Mouse (Mus musculus): ENCODE data around the gene Tanc2. TPM values are rescaled to one million over a fixed set of nuclear protein-coding genes. Genes with fewer than 3 reads are reported as not detected.

Tanc2 gene
- polyA plus RNA-seq, 1 experiment from 2014 or later, result 9.5 TPM

DNA sequence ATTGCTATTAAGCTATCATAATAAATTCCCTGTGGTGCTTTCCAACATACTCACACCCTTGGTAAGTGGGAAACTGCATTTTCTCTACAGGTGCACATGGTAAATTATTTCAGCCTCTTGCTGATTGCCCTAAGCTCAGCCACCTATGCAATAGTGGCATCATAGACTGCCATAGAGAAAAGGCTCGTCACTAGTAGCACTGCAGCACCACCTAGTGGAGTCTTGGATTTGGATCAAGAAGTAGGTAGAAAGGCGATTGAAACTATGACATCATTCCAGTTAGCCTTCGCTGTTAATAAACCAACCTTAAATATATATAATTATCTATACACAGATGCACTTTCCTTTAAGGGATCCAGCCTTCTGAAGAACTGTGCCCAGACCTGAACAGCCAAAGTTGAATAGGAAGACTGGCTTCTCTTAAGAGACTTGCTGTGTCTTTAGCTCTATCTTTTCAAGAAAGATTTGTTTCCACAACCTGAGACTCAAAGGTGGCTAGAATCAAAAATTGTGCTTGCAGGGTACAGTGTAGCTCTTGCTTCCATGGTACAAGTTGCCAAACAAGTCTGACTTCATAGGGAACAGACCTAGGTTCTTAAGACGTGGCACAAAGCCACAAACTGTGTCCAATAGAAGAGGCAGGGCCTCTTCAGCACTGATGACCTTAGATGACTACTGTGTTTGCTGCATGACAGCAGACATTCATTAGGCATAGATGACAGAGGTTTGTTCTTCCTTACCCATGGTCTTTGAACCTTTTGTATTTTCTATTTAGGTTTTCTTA lies 322.0 kb downstream of the Tanc2 start:
- no peaks in the 10 kb centered on the region for H3K27me3 ChIP-seq
- H3K36me3 ChIP-seq, result peaks cover 17% of the 10 kb centered on the region; the same call in 1 of the 2 replicates
- ATAC-seq (ENCODE audit: insufficient number of reproducible peaks, low FRiP score, low TSS enrichment, low read depth), result no peak
- no peak overlapping the region for H3K4me3 ChIP-seq
- no peaks in the 10 kb centered on the region for H3K9me3 ChIP-seq
- H3K9ac ChIP-seq, result no peak overlapping the region
- WGBS, result 28% methylated on average over 4 of the region's 4 CpGs
- H3K4me1 ChIP-seq, result no peaks in the 10 kb centered on the region
- H3K27ac ChIP-seq, result no peak overlapping the region
- no peak overlapping the region for H3K4me2 ChIP-seq

- no peaks in the 10 kb centered on the region for H3K27me3 ChIP-seq
- no peak overlapping the region for H3K4me2 ChIP-seq
- ATAC-seq (ENCODE audit: insufficient number of reproducible peaks, low FRiP score, low TSS enrichment, low read depth), result no peak
- no peak overlapping the region for H3K27ac ChIP-seq
- H3K9ac ChIP-seq, result no peak overlapping the region
- no peak overlapping the region for H3K4me3 ChIP-seq
- H3K36me3 ChIP-seq, result peaks cover 28% of the 10 kb centered on the region; the same call in 1 of the 2 replicates
- WGBS, result 53% methylated on average over 5 of the region's 5 CpGs
- H3K4me1 ChIP-seq, result no peaks in the 10 kb centered on the region
- no peaks in the 10 kb centered on the region for H3K9me3 ChIP-seq
Observed at GRCm38 (mm10) chr11:105913580-105913979, 323.8 kb downstream of the Tanc2 start.

DNA sequence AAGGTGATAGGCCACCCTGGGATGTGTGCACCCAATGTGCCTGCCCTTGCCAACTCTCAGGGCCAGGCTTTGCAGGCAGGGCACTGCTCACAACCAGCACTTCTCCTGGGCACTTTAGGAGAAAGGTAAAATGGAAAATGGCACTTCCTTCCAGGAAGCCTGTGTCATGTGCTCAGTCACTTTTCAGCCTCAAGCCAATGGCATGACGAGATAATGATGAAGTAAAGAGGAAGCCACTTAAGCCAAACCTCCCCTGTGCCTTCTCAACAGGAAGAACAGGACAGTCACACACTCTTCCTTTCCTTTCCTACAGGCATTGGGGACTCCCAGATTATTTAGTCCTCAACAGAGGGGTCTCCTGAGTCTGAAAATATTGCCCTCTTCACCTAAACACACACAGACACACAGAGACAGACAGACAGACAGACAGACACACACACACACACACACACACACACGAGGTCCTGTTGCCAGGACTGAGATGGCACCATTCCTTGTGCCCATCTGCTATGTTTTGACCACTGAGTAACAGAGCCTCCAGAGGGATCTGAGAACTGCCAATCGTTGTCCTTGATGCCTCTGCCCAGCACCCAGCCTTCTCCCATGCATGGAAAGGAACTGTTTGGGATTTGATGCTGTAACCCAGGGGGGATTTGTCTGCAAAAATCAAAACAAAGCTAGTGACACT lies 330.5 kb downstream of the Tanc2 start:
- H3K4me3 ChIP-seq, result no peak overlapping the region
- no peaks in the 10 kb centered on the region for H3K4me1 ChIP-seq
- no peaks in the 10 kb centered on the region for H3K9me3 ChIP-seq
- no peak for ATAC-seq (ENCODE audit: insufficient number of reproducible peaks, low FRiP score, low TSS enrichment, low read depth)
- no peaks in the 10 kb centered on the region for H3K27me3 ChIP-seq
- H3K36me3 ChIP-seq, result peaks cover 55% of the 10 kb centered on the region
- H3K4me2 ChIP-seq, result no peak overlapping the region
- H3K27ac ChIP-seq, result no peak overlapping the region
- 71% methylated on average over 3 of the region's 3 CpGs for WGBS
- no peak overlapping the region for H3K9ac ChIP-seq

GRCm38 (mm10) chr11:105920836-105921235 lies 331.1 kb downstream of the Tanc2 start:
- WGBS, result 83% methylated on average over 2 of the region's 2 CpGs
- Histone ChIP-seq H3K4me2 (no peak overlapping the region), H3K36me3 (peaks cover 55% of the 10 kb centered on the region), H3K4me1 (no peaks in the 10 kb centered on the region), H3K9me3 (no peaks in the 10 kb centered on the region), H3K4me3 (no peak overlapping the region), H3K9ac (no peak overlapping the region), H3K27ac (no peak overlapping the region), H3K27me3 (no peaks in the 10 kb centered on the region)
- ATAC-seq (ENCODE audit: insufficient number of reproducible peaks, low FRiP score, low TSS enrichment, low read depth), result no peak

- H3K36me3 ChIP-seq, result peaks cover 55% of the 10 kb centered on the region
- no peaks in the 10 kb centered on the region for H3K4me1 ChIP-seq
- no peak for ATAC-seq (ENCODE audit: insufficient number of reproducible peaks, low FRiP score, low TSS enrichment, low read depth)
- no peak overlapping the region for H3K4me3 ChIP-seq
- H3K9ac ChIP-seq, result no peak overlapping the region
- no peaks in the 10 kb centered on the region for H3K9me3 ChIP-seq
- no peaks in the 10 kb centered on the region for H3K27me3 ChIP-seq
- 90% methylated on average over 5 of the region's 5 CpGs for WGBS
- H3K27ac ChIP-seq, result no peak overlapping the region
- no peak overlapping the region for H3K4me2 ChIP-seq
Observed at GRCm38 (mm10) chr11:105921275-105921674, 331.5 kb downstream of the Tanc2 start.

GRCm38 (mm10) chr11:105922769-105923663 lies 333.2 kb downstream of the Tanc2 start:
- peaks cover 44% of the 10 kb centered on the region for H3K36me3 ChIP-seq
- no peak overlapping the region for H3K4me3 ChIP-seq
- 89% methylated on average over 20 of the region's 20 CpGs for WGBS

DNA sequence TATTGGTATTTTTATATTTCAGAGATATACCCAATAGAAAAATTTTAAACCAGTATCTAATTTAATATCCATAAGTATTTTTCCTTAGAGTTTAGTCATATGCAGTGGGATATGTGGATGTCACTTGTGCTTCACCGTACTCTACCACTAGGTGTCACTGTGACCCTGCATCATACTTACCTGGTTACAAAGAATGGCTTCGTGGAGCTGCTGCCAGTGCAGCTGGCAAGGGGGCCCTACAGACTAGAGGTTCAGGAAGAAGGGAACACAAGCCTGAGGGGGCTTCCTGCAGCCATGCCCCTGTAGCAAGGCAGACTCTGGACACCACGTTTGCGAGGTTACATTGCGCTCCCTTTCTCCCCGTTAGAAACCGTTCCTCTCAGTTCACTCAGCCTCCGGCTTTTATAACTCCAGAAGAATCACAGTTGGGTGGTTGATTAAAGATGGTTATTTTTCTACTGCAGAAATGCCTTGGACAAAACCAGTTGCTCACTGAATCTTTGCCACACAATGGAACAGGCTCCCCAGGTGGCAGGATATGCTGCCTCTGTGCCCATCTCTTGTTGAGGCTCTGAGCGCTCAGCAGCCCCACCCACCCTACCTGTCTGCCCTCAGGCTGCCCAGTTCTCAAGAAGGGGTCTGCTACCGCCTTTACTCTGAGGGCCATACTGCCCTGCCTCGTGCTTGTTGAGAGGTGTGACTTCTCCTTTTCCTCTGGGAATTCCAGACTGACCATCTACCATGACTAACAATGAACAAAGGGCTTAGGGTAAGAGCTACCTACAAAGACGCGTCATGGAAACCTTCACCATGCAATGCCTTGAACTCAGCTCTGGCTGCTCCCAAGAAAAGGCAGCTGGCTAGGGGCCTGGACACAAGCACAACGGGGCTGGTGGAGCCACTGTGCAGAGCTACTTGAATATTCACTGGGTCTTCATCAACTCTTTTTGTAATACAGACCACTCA lies 337.6 kb downstream of the Tanc2 start:
- no peak overlapping the region for H3K4me2 ChIP-seq
- ATAC-seq (ENCODE audit: insufficient number of reproducible peaks, low FRiP score, low TSS enrichment, low read depth), result no peak
- peaks cover 4% of the 10 kb centered on the region; the same call in 1 of the 2 replicates for H3K4me1 ChIP-seq
- no peak overlapping the region for H3K27ac ChIP-seq
- no peak overlapping the region for H3K9ac ChIP-seq
- 48% methylated on average over 14 of the region's 14 CpGs for WGBS
- no peaks in the 10 kb centered on the region for H3K9me3 ChIP-seq
- no peaks in the 10 kb centered on the region for H3K27me3 ChIP-seq
- peaks cover 16% of the 10 kb centered on the region for H3K36me3 ChIP-seq
- no peak overlapping the region for H3K4me3 ChIP-seq

More at GRCm38 (mm10) chr11:105922769-105923663, 333.2 kb downstream of the Tanc2 start:
- H3K9ac ChIP-seq, result no peak overlapping the region
- H3K27me3 ChIP-seq, result no peaks in the 10 kb centered on the region
- H3K4me2 ChIP-seq, result no peak overlapping the region
- H3K9me3 ChIP-seq, result no peaks in the 10 kb centered on the region
- peaks cover 4% of the 10 kb centered on the region; the same call in 1 of the 2 replicates for H3K4me1 ChIP-seq
- H3K27ac ChIP-seq, result no peak overlapping the region
- ATAC-seq (ENCODE audit: insufficient number of reproducible peaks, low FRiP score, low TSS enrichment, low read depth), result no peak

DNA sequence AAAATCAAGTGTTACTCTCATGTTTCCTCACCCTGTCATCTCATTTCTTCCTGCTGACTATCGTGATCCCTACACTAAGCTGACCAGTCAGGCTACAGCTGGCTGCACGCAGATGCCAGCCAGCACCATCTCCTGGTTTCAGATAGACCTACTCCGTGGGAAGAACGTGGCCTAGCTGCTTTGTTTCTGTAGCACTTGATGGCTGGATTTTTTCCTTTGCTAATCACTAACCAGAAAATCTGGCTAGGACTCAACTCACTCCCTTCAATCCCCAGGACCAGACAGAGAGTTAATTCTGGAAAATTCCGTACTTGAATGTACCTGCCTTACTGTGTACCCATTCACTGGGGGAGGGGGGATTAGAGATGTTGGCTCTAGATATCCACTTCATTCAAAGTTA lies 338.4 kb downstream of the Tanc2 start:
- H3K27ac ChIP-seq, result no peak overlapping the region
- H3K4me3 ChIP-seq, result no peak overlapping the region
- ATAC-seq (ENCODE audit: insufficient number of reproducible peaks, low FRiP score, low TSS enrichment, low read depth), result no peak
- peaks cover 4% of the 10 kb centered on the region; the same call in 1 of the 2 replicates for H3K4me1 ChIP-seq
- 78% methylated on average over 5 of the region's 5 CpGs for WGBS
- no peak overlapping the region for H3K9ac ChIP-seq
- H3K27me3 ChIP-seq, result no peaks in the 10 kb centered on the region
- H3K36me3 ChIP-seq, result peaks cover 8% of the 10 kb centered on the region
- H3K9me3 ChIP-seq, result no peaks in the 10 kb centered on the region
- no peak overlapping the region for H3K4me2 ChIP-seq

- Histone ChIP-seq H3K27me3 (no peaks in the 10 kb centered on the region), H3K9me3 (no peaks in the 10 kb centered on the region), H3K27ac (no peak overlapping the region), H3K36me3 (no peaks in the 10 kb centered on the region), H3K4me2 (no peak overlapping the region), H3K4me3 (no peak overlapping the region), H3K9ac (no peak overlapping the region), H3K4me1 (peaks cover 16% of the 10 kb centered on the region)
- ATAC-seq (ENCODE audit: insufficient number of reproducible peaks, low FRiP score, low TSS enrichment, low read depth), result no peak
- WGBS, result 75% methylated on average over 3 of the region's 3 CpGs
Observed at GRCm38 (mm10) chr11:105931380-105931779, 341.6 kb downstream of the Tanc2 start.

DNA sequence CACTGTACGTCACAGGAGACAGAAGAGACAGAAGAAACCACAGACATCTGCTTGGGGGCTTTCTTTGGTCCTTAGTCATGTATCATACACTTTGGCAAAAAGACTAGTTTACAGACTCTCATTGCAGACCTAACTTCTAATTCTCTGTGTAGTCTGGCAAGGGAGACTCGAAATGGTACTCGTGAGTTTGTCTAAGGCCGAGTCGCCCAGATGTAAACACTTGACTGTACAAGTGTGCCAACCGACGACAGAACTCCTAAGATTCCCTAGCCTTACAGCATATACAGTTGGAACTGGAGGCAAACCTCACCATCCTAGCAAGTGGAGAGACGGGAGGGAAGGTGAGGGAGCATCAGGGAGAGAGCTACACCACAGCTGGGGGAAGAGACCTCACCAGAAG lies 344.0 kb downstream of the Tanc2 start:
- Histone ChIP-seq H3K4me2 (no peak overlapping the region), H3K9me3 (no peaks in the 10 kb centered on the region), H3K4me1 (peaks cover 11% of the 10 kb centered on the region), H3K4me3 (no peak overlapping the region), H3K36me3 (no peaks in the 10 kb centered on the region), H3K27me3 (no peaks in the 10 kb centered on the region), H3K27ac (no peak overlapping the region), H3K9ac (no peak overlapping the region)
- ATAC-seq (ENCODE audit: insufficient number of reproducible peaks, low FRiP score, low TSS enrichment, low read depth), result no peak
- WGBS, result 81% methylated on average over 8 of the region's 8 CpGs

GRCm38 (mm10) chr11:105934303-105934711 lies 344.5 kb downstream of the Tanc2 start:
- Histone ChIP-seq H3K4me2 (no peak overlapping the region), H3K9ac (no peak overlapping the region), H3K9me3 (no peaks in the 10 kb centered on the region), H3K27me3 (no peaks in the 10 kb centered on the region), H3K36me3 (no peaks in the 10 kb centered on the region), H3K4me3 (no peak overlapping the region), H3K4me1 (peaks cover 11% of the 10 kb centered on the region), H3K27ac (no peak overlapping the region)
- 65% methylated on average over 5 of the region's 5 CpGs for WGBS
- ATAC-seq (ENCODE audit: insufficient number of reproducible peaks, low FRiP score, low TSS enrichment, low read depth), result no peak

All from limb, embryonic 15.5 days (tissue).